Mouse (Mus musculus) erythroblast, embryonic 14.5 days (primary cell): Measurements from ENCODE around the gene S100a10.

ENCODE experiments used
- GATA1 ChIP-seq: IDR thresholded peaks from 2 replicates; pipeline ENCODE4 v1.6.1; 2012; ENCODE audit warnings: low read length, inconsistent platforms, mixed read lengths
- TAL1 ChIP-seq: IDR thresholded peaks from 3 replicates; pipeline ENCODE4 v1.6.1; 2012; ENCODE audit warnings: low read length, inconsistent platforms, mixed read lengths

- TF ChIP-seq GATA1, result no peak
- no peak for TF ChIP-seq TAL1
These were observed 27.6 kb upstream of the S100a10 start for GRCm38 (mm10) chr3:93527300-93527699.
